Mouse (Mus musculus): ENCODE data around the gene Il17c.

Gene Il17c

GRCm38 (mm10) chr8:122421376-122422070 is at the start of gene Il17c:
Gene Il17c, plus strand, starts transcription at chr8:122422020.
- DNase-seq = no peak

- no peak for DNase-seq
Observed at GRCm38 (mm10) chr8:122375320-122375719, 46.5 kb upstream of the Il17c start.

GRCm38 (mm10) chr8:122375751-122376364 is 46.0 kb upstream of the Il17c start:
- DNase-seq = no peak

- peak; percentile 100 for DNase-seq
Observed at GRCm38 (mm10) chr8:122376365-122377231, 45.2 kb upstream of the Il17c start, which contains the start of gene Zc3h18. Gene Zc3h18, plus strand, starts transcription at chr8:122376609.

GRCm38 (mm10) chr8:122383039-122383438 is 38.8 kb upstream of the Il17c start:
- DNase-seq = no peak

GRCm38 (mm10) chr8:122389357-122389756 is 32.5 kb upstream of the Il17c start:
- no peak for DNase-seq

GRCm38 (mm10) chr8:122390758-122391157 is 31.1 kb upstream of the Il17c start:
- DNase-seq = no peak

GRCm38 (mm10) chr8:122393717-122394116 is 28.1 kb upstream of the Il17c start:
- DNase-seq = no peak

- DNase-seq = no peak
Observed at GRCm38 (mm10) chr8:122395291-122395690, 26.5 kb upstream of the Il17c start.

GRCm38 (mm10) chr8:122398186-122398585 is 23.6 kb upstream of the Il17c start:
- no peak for DNase-seq

- DNase-seq = peak; percentile 61
Observed at GRCm38 (mm10) chr8:122405146-122405805, 16.5 kb upstream of the Il17c start.

- DNase-seq = no peak
Observed at GRCm38 (mm10) chr8:122407678-122408077, 14.1 kb upstream of the Il17c start.

GRCm38 (mm10) chr8:122414311-122414710 is 7.5 kb upstream of the Il17c start:
- no peak for DNase-seq

GRCm38 (mm10) chr8:122415554-122415953 is 6.3 kb upstream of the Il17c start:
- no peak for DNase-seq

- no peak for DNase-seq
Observed at GRCm38 (mm10) chr8:122419881-122420555, 1.8 kb upstream of the Il17c start.

- no peak for DNase-seq
Observed at GRCm38 (mm10) chr8:122423217-122423616, 1.4 kb downstream of the Il17c start.

GRCm38 (mm10) chr8:122423659-122424058 is 1.8 kb downstream of the Il17c start:
- DNase-seq = peak; percentile 73

- DNase-seq = no peak
Observed at GRCm38 (mm10) chr8:122426145-122426544, 4.3 kb downstream of the Il17c start.

GRCm38 (mm10) chr8:122427607-122428006 is 5.8 kb downstream of the Il17c start:
- no peak for DNase-seq

GRCm38 (mm10) chr8:122428163-122428562 is 6.3 kb downstream of the Il17c start:
- DNase-seq = no peak

- no peak for DNase-seq
Observed at GRCm38 (mm10) chr8:122430058-122430636, 8.3 kb downstream of the Il17c start.

- peak; percentile 69 for DNase-seq
Observed at GRCm38 (mm10) chr8:122430646-122431045, 8.8 kb downstream of the Il17c start.

Measured in kidney, postnatal 14 days (tissue).